Mouse (Mus musculus) kidney, embryonic 15.5 days (tissue): Measurements from ENCODE around the gene Itk. TPM values are rescaled to one million over a fixed set of nuclear protein-coding genes. Genes with fewer than 3 reads are reported as not detected.
A peak's percentile ranks its signal among the peaks of the same experiment; 100 is the strongest.

ENCODE experiments used
- ATAC-seq: fragments of 200-750 bp; cut with Nextera tagmentation; replicated peaks from 2 replicates; pipeline ENCODE4 v1.8.0; 2017; ENCODE audit warnings: moderate TSS enrichment; ENCODE audit not compliant: low FRiP score
- H3K27ac ChIP-seq: fragments of 300-500 bp; sonication (generic); 2 replicates; pipeline ENCODE4 v1.5.1; 2015; ENCODE audit warnings: mild to moderate bottlenecking, inconsistent platforms
- H3K27me3 ChIP-seq: fragments of 300-500 bp; sonication (generic); 2 replicates; pipeline ENCODE4 v1.6.1; 2015; ENCODE audit warnings: inconsistent platforms
- H3K36me3 ChIP-seq: fragments of 300-500 bp; sonication (generic); 2 replicates; pipeline ENCODE4 v1.6.1; 2015; ENCODE audit warnings: inconsistent platforms
- H3K4me1 ChIP-seq: fragments of 300-500 bp; sonication (generic); 2 replicates; pipeline ENCODE4 v1.6.1; 2015; ENCODE audit warnings: inconsistent platforms
- H3K4me2 ChIP-seq: fragments of 300-500 bp; sonication (generic); 2 replicates; pipeline ENCODE4 v1.6.1; 2015; ENCODE audit warnings: moderate library complexity, mild to moderate bottlenecking, inconsistent platforms
- H3K4me3 ChIP-seq: fragments of 300-500 bp; sonication (generic); replicated peaks from 2 replicates; pipeline ENCODE4 v1.5.1; 2015; ENCODE audit warnings: mild to moderate bottlenecking, inconsistent platforms
- H3K9ac ChIP-seq: fragments of 300-500 bp; sonication (generic); 2 replicates; pipeline ENCODE4 v1.6.1; 2015; ENCODE audit warnings: mild to moderate bottlenecking, inconsistent platforms
- H3K9me3 ChIP-seq: fragments of 300-500 bp; sonication (generic); replicated peaks from 2 replicates; pipeline ENCODE4 v1.6.1; 2016; ENCODE audit warnings: inconsistent platforms
- WGBS: fragments of 180-500 bp; shearing (Covaris S2); methylation state at CpG from one replicate; pipeline ENCODE4 v1.1.7; 2015; ENCODE audit warnings: mixed read lengths; 5-methylcytosine and 5-hydroxymethylcytosine counted together
- polyA plus RNA-seq: library from polyadenylated mRNA; unstranded; fragments of >200 nt; fragmentation: Nextera tagmentation; extraction: Ambion mirVana; gene quantifications from 2 replicates; pipeline ENCODE4 v1.2.1, GENCODE M21; 2015

The Itk gene
- polyA plus RNA-seq, 1 experiment from 2014 or later, result 0.18 TPM

GRCm38 (mm10) chr11:46311181-46311702 is 78.1 kb downstream of the Itk start:
- H3K36me3 ChIP-seq, result no peaks in the 10 kb centered on the region
- H3K4me2 ChIP-seq, result peak overlapping the region; percentile 69
- H3K27ac ChIP-seq, result no peak overlapping the region
- H3K4me1 ChIP-seq, result peaks cover 38% of the 10 kb centered on the region
- no peak for ATAC-seq
- no peaks in the 10 kb centered on the region for H3K9me3 ChIP-seq
- peak overlapping the region; percentile 80 for H3K4me3 ChIP-seq
- 12% methylated on average over 14 of the region's 14 CpGs for WGBS
- H3K9ac ChIP-seq, result peak overlapping the region; percentile 39
- H3K27me3 ChIP-seq, result peaks cover 3% of the 10 kb centered on the region; the same call in 1 of the 2 replicates

- Histone ChIP-seq H3K9ac (no peak overlapping the region), H3K27me3 (peaks cover 3% of the 10 kb centered on the region; the same call in 1 of the 2 replicates), H3K4me3 (peak overlapping the region; percentile 80), H3K27ac (no peak overlapping the region), H3K4me2 (peak overlapping the region; percentile 69), H3K4me1 (peaks cover 38% of the 10 kb centered on the region), H3K36me3 (no peaks in the 10 kb centered on the region), H3K9me3 (no peaks in the 10 kb centered on the region)
- 69% methylated on average over 5 of the region's 5 CpGs for WGBS
- ATAC-seq, result no peak
Observed at GRCm38 (mm10) chr11:46310647-46311063, 78.7 kb downstream of the Itk start.

- ATAC-seq, result no peak
- Histone ChIP-seq H3K9ac (no peak overlapping the region), H3K27ac (0 out of 2 replicates have a peak overlapping the region, but pooled peaks have one; percentile 27), H3K4me3 (no peak overlapping the region), H3K36me3 (no peaks in the 10 kb centered on the region), H3K4me2 (0 out of 2 replicates have a peak overlapping the region, but pooled peaks have one; percentile 7), H3K27me3 (peaks cover 3% of the 10 kb centered on the region; the same call in 1 of the 2 replicates), H3K9me3 (no peaks in the 10 kb centered on the region), H3K4me1 (peaks cover 38% of the 10 kb centered on the region)
- WGBS, result 73% methylated on average over 10 of the region's 10 CpGs
Observed at GRCm38 (mm10) chr11:46309808-46310555, 79.3 kb downstream of the Itk start.

- Histone ChIP-seq H3K4me3 (no peak overlapping the region), H3K4me1 (peaks cover 36% of the 10 kb centered on the region), H3K9me3 (no peaks in the 10 kb centered on the region), H3K27me3 (peaks cover 3% of the 10 kb centered on the region; the same call in 1 of the 2 replicates), H3K27ac (no peak overlapping the region), H3K36me3 (no peaks in the 10 kb centered on the region), H3K9ac (no peak overlapping the region), H3K4me2 (no peak overlapping the region)
- WGBS, result 82% methylated on average over 20 of the region's 20 CpGs
- no peak for ATAC-seq
Observed at GRCm38 (mm10) chr11:46309111-46309741, 80.1 kb downstream of the Itk start.

GRCm38 (mm10) chr11:46308271-46308974 is 80.9 kb downstream of the Itk start:
- no peaks in the 10 kb centered on the region for H3K9me3 ChIP-seq
- 83% methylated on average over 11 of the region's 11 CpGs for WGBS
- no peak overlapping the region for H3K27ac ChIP-seq
- peaks cover 31% of the 10 kb centered on the region for H3K4me1 ChIP-seq
- ATAC-seq, result no peak
- H3K36me3 ChIP-seq, result no peaks in the 10 kb centered on the region
- H3K27me3 ChIP-seq, result peaks cover 3% of the 10 kb centered on the region; the same call in 1 of the 2 replicates
- no peak overlapping the region for H3K4me3 ChIP-seq
- H3K9ac ChIP-seq, result no peak overlapping the region
- no peak overlapping the region for H3K4me2 ChIP-seq

GRCm38 (mm10) chr11:46307768-46308167 is 81.5 kb downstream of the Itk start:
- no peak overlapping the region for H3K4me3 ChIP-seq
- H3K4me1 ChIP-seq, result peaks cover 31% of the 10 kb centered on the region
- H3K27ac ChIP-seq, result no peak overlapping the region
- no peaks in the 10 kb centered on the region for H3K36me3 ChIP-seq
- no peak overlapping the region for H3K4me2 ChIP-seq
- ATAC-seq, result no peak
- WGBS, result 86% methylated on average over 7 of the region's 7 CpGs
- no peak overlapping the region for H3K9ac ChIP-seq
- peaks cover 3% of the 10 kb centered on the region; the same call in 1 of the 2 replicates for H3K27me3 ChIP-seq
- no peaks in the 10 kb centered on the region for H3K9me3 ChIP-seq

GRCm38 (mm10) chr11:46306776-46307175 is 82.5 kb downstream of the Itk start:
- Histone ChIP-seq H3K27me3 (peaks cover 3% of the 10 kb centered on the region; the same call in 1 of the 2 replicates), H3K36me3 (no peaks in the 10 kb centered on the region), H3K9ac (no peak overlapping the region), H3K4me2 (no peak overlapping the region), H3K4me1 (peaks cover 31% of the 10 kb centered on the region), H3K4me3 (no peak overlapping the region), H3K9me3 (no peaks in the 10 kb centered on the region), H3K27ac (no peak overlapping the region)
- WGBS, result 68% methylated on average over 7 of the region's 7 CpGs
- ATAC-seq, result no peak

- no peaks in the 10 kb centered on the region for H3K36me3 ChIP-seq
- H3K27ac ChIP-seq, result no peak overlapping the region
- WGBS, result 69% methylated on average over 9 of the region's 9 CpGs
- no peak overlapping the region for H3K9ac ChIP-seq
- H3K27me3 ChIP-seq, result no peaks in the 10 kb centered on the region; the same call in 1 of the 2 replicates
- no peak overlapping the region for H3K4me3 ChIP-seq
- H3K9me3 ChIP-seq, result no peaks in the 10 kb centered on the region
- no peak overlapping the region for H3K4me2 ChIP-seq
- no peak for ATAC-seq
- H3K4me1 ChIP-seq, result peaks cover 24% of the 10 kb centered on the region
Observed at GRCm38 (mm10) chr11:46305881-46306520, 83.3 kb downstream of the Itk start.

- Histone ChIP-seq H3K36me3 (no peaks in the 10 kb centered on the region), H3K4me1 (peaks cover 16% of the 10 kb centered on the region; the same call in 1 of the 2 replicates), H3K4me2 (no peak overlapping the region), H3K27ac (no peak overlapping the region), H3K9ac (no peak overlapping the region), H3K4me3 (no peak overlapping the region), H3K9me3 (no peaks in the 10 kb centered on the region), H3K27me3 (no peaks in the 10 kb centered on the region)
- no peak for ATAC-seq
- 78% methylated on average over 9 of the region's 9 CpGs for WGBS
Observed at GRCm38 (mm10) chr11:46304864-46305710, 84.2 kb downstream of the Itk start.

GRCm38 (mm10) chr11:46304093-46304492 is 85.2 kb downstream of the Itk start:
- Histone ChIP-seq H3K4me3 (no peak overlapping the region), H3K9me3 (no peaks in the 10 kb centered on the region), H3K27me3 (no peaks in the 10 kb centered on the region), H3K9ac (no peak overlapping the region), H3K4me1 (peaks cover 12% of the 10 kb centered on the region), H3K27ac (no peak overlapping the region), H3K36me3 (no peaks in the 10 kb centered on the region), H3K4me2 (no peak overlapping the region)
- WGBS, result 77% methylated on average over 10 of the region's 10 CpGs
- ATAC-seq, result no peak

- H3K27ac ChIP-seq, result no peak overlapping the region
- H3K4me2 ChIP-seq, result no peak overlapping the region
- H3K4me1 ChIP-seq, result peaks cover 21% of the 10 kb centered on the region
- no peak for ATAC-seq
- 87% methylated on average over 9 of the region's 9 CpGs for WGBS
- no peaks in the 10 kb centered on the region for H3K27me3 ChIP-seq
- no peaks in the 10 kb centered on the region for H3K36me3 ChIP-seq
- H3K9me3 ChIP-seq, result no peaks in the 10 kb centered on the region
- H3K4me3 ChIP-seq, result no peak overlapping the region
- no peak overlapping the region for H3K9ac ChIP-seq
Observed at GRCm38 (mm10) chr11:46302471-46302870, 86.8 kb downstream of the Itk start.
